Mouse (Mus musculus): ENCODE data around the gene Gm17469. TPM values are rescaled to one million over a fixed set of nuclear protein-coding genes. Genes with fewer than 3 reads are reported as not detected.
"Not testable (repeated sequence)": the region's sequence is repeated elsewhere in the genome, so short reads cannot be mapped to it uniquely, and the experiment has no call there.

Gene Gm17469
- not detected in 2 replicates for total RNA-seq (2021)
- long read RNA-seq, experiment 1, result 0 reads
- long read RNA-seq, experiment 2, result 0 reads

GRCm38 (mm10) chrX:124629593-124629992 lies at the start of gene Gm17469:
TSS of gene Gm17469 (plus strand) at chrX:124629893.
- DNase-seq, result not testable (repeated sequence)

Other genes starting within 250 kb of the Gm17469 start
- not detected in 2 replicates for gene Gm17584, start 129.3 kb upstream of the Gm17469 start, total RNA-seq (2021)

Data from adrenal gland, postnatal 14 days (tissue).